Mouse (Mus musculus): Measurements from ENCODE around the gene Top2b.
A peak's percentile ranks its signal among the peaks of the same experiment; 100 is the strongest.

Gene Top2b

GRCm38 (mm10) chr14:16414163-16414562, 49.2 kb downstream of the Top2b start:
- no peak for DNase-seq (ENCODE audit: low read depth, low spot score)

- no peak for DNase-seq (ENCODE audit: low read depth, low spot score)
These were observed 62.6 kb downstream of the Top2b start for GRCm38 (mm10) chr14:16427569-16427968.

GRCm38 (mm10) chr14:16431941-16432499, 67.0 kb downstream of the Top2b start:
- no peak for DNase-seq (ENCODE audit: low read depth, low spot score)

GRCm38 (mm10) chr14:16432550-16432949, 67.6 kb downstream of the Top2b start:
- peak; percentile 16 for DNase-seq (ENCODE audit: low read depth, low spot score)

GRCm38 (mm10) chr14:16433206-16433605, 68.2 kb downstream of the Top2b start:
- DNase-seq (ENCODE audit: low read depth, low spot score) = peak; percentile 96

GRCm38 (mm10) chr14:16434396-16435171, 69.6 kb downstream of the Top2b start:
- DNase-seq (ENCODE audit: low read depth, low spot score) = peak; percentile 77

- no peak for DNase-seq (ENCODE audit: low read depth, low spot score)
These were observed 72.4 kb downstream of the Top2b start for GRCm38 (mm10) chr14:16437386-16437785.

- DNase-seq (ENCODE audit: low read depth, low spot score) = no peak
These were observed 74.6 kb downstream of the Top2b start for GRCm38 (mm10) chr14:16439385-16440126.

- no peak for DNase-seq (ENCODE audit: low read depth, low spot score)
These were observed 79.9 kb downstream of the Top2b start for GRCm38 (mm10) chr14:16444859-16445258.

- DNase-seq (ENCODE audit: low read depth, low spot score) = peak; percentile 65
These were observed 82.6 kb downstream of the Top2b start for GRCm38 (mm10) chr14:16447587-16447986.

- peak; percentile 85 for DNase-seq (ENCODE audit: low read depth, low spot score)
These were observed 83.4 kb downstream of the Top2b start for GRCm38 (mm10) chr14:16448269-16448987.

- no peak for DNase-seq (ENCODE audit: low read depth, low spot score)
These were observed 113.8 kb downstream of the Top2b start for GRCm38 (mm10) chr14:16478606-16479323.

- no peak for DNase-seq (ENCODE audit: low read depth, low spot score)
These were observed 114.5 kb downstream of the Top2b start for GRCm38 (mm10) chr14:16479521-16479920.

- DNase-seq (ENCODE audit: low read depth, low spot score) = no peak
These were observed 115.6 kb downstream of the Top2b start for GRCm38 (mm10) chr14:16480621-16481020.

- DNase-seq (ENCODE audit: low read depth, low spot score) = peak; percentile 85
These were observed 118.8 kb downstream of the Top2b start for GRCm38 (mm10) chr14:16483656-16484380.
